Mouse (Mus musculus) cerebellum, postnatal 25 days (tissue): ENCODE results near the gene Tmem178b.

Experiments used
- DNase-seq, 2 experiments: peaks; one replicate each; pipeline ENCODE4 v3.0.0; 2021; ENCODE audit warnings: mixed read lengths in 2 of 2

Gene Tmem178b

GRCm38 (mm10) chr6:40019396-40019795 lies 146.3 kb downstream of the Tmem178b start:
- DNase-seq, result no peak

GRCm38 (mm10) chr6:40023592-40024335 lies 150.7 kb downstream of the Tmem178b start:
- DNase-seq, result no peak

GRCm38 (mm10) chr6:40024336-40024934 lies 151.4 kb downstream of the Tmem178b start:
- no peak for DNase-seq

- no peak for DNase-seq
Measured at GRCm38 (mm10) chr6:40032901-40033300, 159.8 kb downstream of the Tmem178b start.

- no peak for DNase-seq
Measured at GRCm38 (mm10) chr6:40033935-40034334, 160.9 kb downstream of the Tmem178b start.

- peak; percentile 58 to 72 for DNase-seq
Measured at GRCm38 (mm10) chr6:40048969-40049908, 176.2 kb downstream of the Tmem178b start.

GRCm38 (mm10) chr6:40049909-40050484 lies 176.9 kb downstream of the Tmem178b start:
- DNase-seq, result no peak

GRCm38 (mm10) chr6:40051698-40052097 lies 178.6 kb downstream of the Tmem178b start:
- no peak for DNase-seq

- DNase-seq, result no peak
Measured at GRCm38 (mm10) chr6:40052593-40052992, 179.5 kb downstream of the Tmem178b start.

- no peak for DNase-seq
Measured at GRCm38 (mm10) chr6:40059466-40059865, 186.4 kb downstream of the Tmem178b start.

GRCm38 (mm10) chr6:40061327-40062189 lies 188.5 kb downstream of the Tmem178b start:
- no peak for DNase-seq

GRCm38 (mm10) chr6:40062190-40062501 lies 189.1 kb downstream of the Tmem178b start:
- DNase-seq, result no peak

GRCm38 (mm10) chr6:40063438-40063837 lies 190.4 kb downstream of the Tmem178b start:
- no peak for DNase-seq

- no peak for DNase-seq
Measured at GRCm38 (mm10) chr6:40063899-40064298, 190.8 kb downstream of the Tmem178b start.

- DNase-seq, result peak in 1 of 2 experiments; percentile 45
Measured at GRCm38 (mm10) chr6:40064342-40064741, 191.3 kb downstream of the Tmem178b start.

- DNase-seq, result peak; percentile 61 to 67
Measured at GRCm38 (mm10) chr6:40068467-40068866, 195.4 kb downstream of the Tmem178b start.

- no peak for DNase-seq
Measured at GRCm38 (mm10) chr6:40071007-40071406, 197.9 kb downstream of the Tmem178b start.

- DNase-seq, result no peak
Measured at GRCm38 (mm10) chr6:40076089-40076488, 203.0 kb downstream of the Tmem178b start.

GRCm38 (mm10) chr6:40076670-40077313 lies 203.7 kb downstream of the Tmem178b start:
- no peak for DNase-seq

GRCm38 (mm10) chr6:40078353-40078752 lies 205.3 kb downstream of the Tmem178b start:
- no peak for DNase-seq

GRCm38 (mm10) chr6:40083726-40084125 lies 210.7 kb downstream of the Tmem178b start:
- no peak for DNase-seq

- peak; percentile 38 to 39 for DNase-seq
Measured at GRCm38 (mm10) chr6:40091250-40091651, 218.2 kb downstream of the Tmem178b start.
